Mouse (Mus musculus): ENCODE measurements at regions not wholly inside any gene's neighbourhood (a gene's known extent, or its start where the extent isn't known, plus 50 kb on each side); places are given as distances from the start of the nearest gene placed in this dataset.

DNA sequence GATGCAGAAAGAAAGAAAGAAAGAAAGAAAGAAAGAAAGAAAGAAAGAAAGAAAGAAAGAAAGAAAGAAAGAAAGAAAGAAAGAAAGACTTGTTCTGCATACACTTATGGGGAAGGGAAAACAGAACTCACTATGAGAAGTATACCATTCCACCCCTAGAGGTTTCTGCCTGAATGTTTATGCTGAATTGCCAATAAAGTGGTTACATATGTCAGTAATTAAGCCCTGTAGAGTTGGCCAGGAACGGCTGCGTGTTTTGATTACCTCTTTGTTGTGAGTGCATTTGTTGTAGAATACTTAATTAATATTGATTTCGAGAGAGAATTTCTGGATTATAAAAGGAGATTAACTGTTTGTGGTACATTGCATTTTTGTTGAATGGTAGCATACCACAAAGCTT is 224.0 kb upstream of the Krr1 start:
- peaks cover 2 to 5% of the 10 kb centered on the region in 2 experiments; a peak in 3 of 4 replicates for H3K27me3 ChIP-seq (ENCODE audit: control insufficient read depth in 1 of 2, insufficient read depth in 2 of 2, low read length in 2 of 2)
- TF ChIP-seq NRF1 (IDR thresholded peaks at IDR 0.05; ENCODE audit: insufficient read depth, low read depth, low read length, poor library complexity, severe bottlenecking), result no peak
- TF ChIP-seq GABPA (IDR thresholded peaks at IDR 0.05; ENCODE audit: low read depth, low read length), result no peak
- no peak for TF ChIP-seq JUND (IDR thresholded peaks at IDR 0.05; ENCODE audit: low read depth, low read length)
- TF ChIP-seq TBP (IDR thresholded peaks at IDR 0.05; ENCODE audit: low read depth, low read length), result no peak
- no peak for TF ChIP-seq MEF2A (IDR thresholded peaks at IDR 0.05; ENCODE audit: extremely low read depth, insufficient replicate concordance, low read depth, low read length, poor library complexity, severe bottlenecking)
- H3K79me2 ChIP-seq (ENCODE audit: control insufficient read depth, insufficient read depth, low read length, poor library complexity), result no peaks in the 10 kb centered on the region
- H3K9me3 ChIP-seq (replicated peaks; ENCODE audit: insufficient read depth, low read length), result no peaks in the 10 kb centered on the region
- H3K27ac ChIP-seq (ENCODE audit: control insufficient read depth, low read depth, low read length), result no peak overlapping the region
- no peaks in the 10 kb centered on the region for H3K36me3 ChIP-seq (ENCODE audit: control insufficient read depth in 1 of 2, insufficient read depth in 2 of 2, low read length in 2 of 2)
- no peak overlapping the region for H3K4me3 ChIP-seq (ENCODE audit: control insufficient read depth in 1 of 2, insufficient read depth in 1 of 2, low read depth in 2 of 2, low read length in 2 of 2)
- no peak overlapping the region for H3K9ac ChIP-seq (ENCODE audit: control insufficient read depth, low read depth, low read length, poor library complexity, severe bottlenecking)
- H3K4me1 ChIP-seq (ENCODE audit: control insufficient read depth in 1 of 2, insufficient read depth in 2 of 2, low read length in 2 of 2), result no peaks in the 10 kb centered on the region
- no peak for DNase-seq (ENCODE audit: low read depth, low spot score)

DNA sequence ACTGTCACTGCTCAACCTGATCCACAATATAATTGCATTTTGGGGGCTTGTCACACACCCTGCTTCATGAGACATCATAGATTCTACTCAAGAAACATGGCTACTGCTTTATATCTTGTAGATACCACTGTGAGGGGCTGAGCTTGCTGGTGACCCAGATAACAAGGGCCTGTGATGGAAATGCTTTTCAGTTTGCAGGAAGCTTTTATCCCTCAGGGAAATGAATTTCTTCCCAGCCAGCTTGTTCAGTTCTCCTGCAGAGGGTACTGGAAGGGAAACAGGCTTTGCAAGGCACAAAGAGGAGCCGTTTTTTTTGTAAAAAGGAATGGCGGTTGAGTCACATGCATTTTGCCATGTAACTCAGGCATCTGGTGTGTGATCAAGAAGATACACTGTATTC is 218.8 kb upstream of the Krr1 start:
- no peak overlapping the region for H3K4me3 ChIP-seq (ENCODE audit: control insufficient read depth in 1 of 2, insufficient read depth in 1 of 2, low read depth in 2 of 2, low read length in 2 of 2)
- DNase-seq (ENCODE audit: low read depth, low spot score), result no peak
- no peaks in the 10 kb centered on the region for H3K9me3 ChIP-seq (replicated peaks; ENCODE audit: insufficient read depth, low read length)
- H3K36me3 ChIP-seq (ENCODE audit: control insufficient read depth in 1 of 2, insufficient read depth in 2 of 2, low read length in 2 of 2), result no peaks in the 10 kb centered on the region
- peaks cover 1 to 3% of the 10 kb centered on the region in 2 experiments for H3K27me3 ChIP-seq (ENCODE audit: control insufficient read depth in 1 of 2, insufficient read depth in 2 of 2, low read length in 2 of 2)
- TF ChIP-seq UBTF (IDR thresholded peaks at IDR 0.05; ENCODE audit: borderline replicate concordance, insufficient read depth, low read depth, low read length) (no peak), ETS1 (IDR thresholded peaks at IDR 0.05; ENCODE audit: low read depth, low read length) (no peak), SIN3A (IDR thresholded peaks at IDR 0.05; ENCODE audit: low read length) (no peak), HCFC1 (IDR thresholded peaks at IDR 0.05; ENCODE audit: low read depth, low read length) (no peak), ZNF384 (IDR thresholded peaks at IDR 0.05; ENCODE audit: low read depth, low read length) (no peak), SMC3 (IDR thresholded peaks at IDR 0.05; ENCODE audit: low read depth, low read length) (no peak), MAFK (IDR thresholded peaks at IDR 0.05; ENCODE audit: borderline replicate concordance, low read depth, low read length) (no peak), GABPA (IDR thresholded peaks at IDR 0.05; ENCODE audit: low read depth, low read length) (no peak), MAX (IDR thresholded peaks at IDR 0.05; ENCODE audit: low read length) (no peak), ZMIZ1 (IDR thresholded peaks at IDR 0.05; ENCODE audit: low read depth, low read length) (no peak), MYC (IDR thresholded peaks at IDR 0.05; ENCODE audit: low read depth, low read length) (no peak), E2F4 (IDR thresholded peaks at IDR 0.05; ENCODE audit: borderline replicate concordance, low read depth, low read length) (no peak), MAZ (IDR thresholded peaks at IDR 0.05; ENCODE audit: low read depth, low read length) (no peak), CHD1 (IDR thresholded peaks at IDR 0.05; ENCODE audit: low read depth, low read length) (no peak)
- H3K27ac ChIP-seq (ENCODE audit: control insufficient read depth, low read depth, low read length), result no peak overlapping the region
- no peak overlapping the region for H3K9ac ChIP-seq (ENCODE audit: control insufficient read depth, low read depth, low read length, poor library complexity, severe bottlenecking)
- no peaks in the 10 kb centered on the region for H3K4me1 ChIP-seq (ENCODE audit: control insufficient read depth in 1 of 2, insufficient read depth in 2 of 2, low read length in 2 of 2)
- H3K79me2 ChIP-seq (ENCODE audit: control insufficient read depth, insufficient read depth, low read length, poor library complexity), result no peaks in the 10 kb centered on the region

Measured in MEL (cell line).